ENCODE assay signal across 8 mouse cellular contexts in the genomic region with DNA sequence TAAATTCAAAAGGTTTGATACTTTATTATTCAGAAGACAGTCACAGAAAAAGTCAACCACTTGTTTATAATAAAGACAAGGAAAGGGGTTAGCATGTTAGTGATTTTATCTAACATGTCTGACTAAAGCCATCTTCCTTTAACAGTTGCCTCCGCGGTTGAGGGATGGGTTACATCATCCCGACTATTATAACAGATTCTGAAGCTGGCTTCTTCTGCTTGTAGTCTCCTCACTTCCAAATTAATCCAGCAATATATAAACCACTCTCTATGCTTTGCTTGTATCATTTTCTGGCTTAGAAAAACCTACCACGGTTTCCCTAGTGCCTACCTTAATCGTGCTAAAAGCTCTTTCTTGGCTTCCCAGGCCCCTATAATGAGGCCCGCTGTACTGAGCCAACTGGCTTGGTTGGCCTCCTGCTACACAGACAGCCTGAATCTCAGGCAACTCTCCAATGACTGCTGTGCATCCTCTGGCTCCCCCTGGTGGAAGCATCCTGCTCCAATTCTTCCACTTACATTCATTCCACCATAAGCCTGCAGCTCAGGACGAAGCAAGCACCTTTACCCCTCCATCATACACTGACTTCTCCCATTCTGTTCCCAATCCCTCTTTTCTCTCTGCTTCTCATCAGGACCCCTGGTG. TPM values are rescaled to one million over a fixed set of nuclear protein-coding genes. Genes with fewer than 3 reads are reported as not detected.
DNase-seq lines count a peak whose midpoint lies in the region; ATAC-seq and TF ChIP-seq lines count a peak whose summit lies in the region.

No protein-coding gene starts in this region.

- no peak for TF ChIP-seq POLR2A in olfactory bulb, adult 2 months (IDR thresholded peaks at IDR 0.05; ENCODE audit: insufficient read depth, low read depth, low read length)

- H3K27me3 ChIP-seq in lung, embryonic 14.5 days (ENCODE audit: insufficient read depth, low read length), result no peaks in the 10 kb centered on the region

- no peak overlapping the region for H3K27ac ChIP-seq in lung, embryonic 14.5 days (ENCODE audit: low read depth)
- no peak overlapping the region for H3K27ac ChIP-seq in olfactory bulb, adult 2 months (ENCODE audit: insufficient read depth, low read depth, low read length)

- WGBS in lung, embryonic 14.5 days, result 53% methylated on average over 7 of the region's 7 CpGs
- WGBS in olfactory bulb, adult 2 months, result 31% methylated on average over 7 of the region's 7 CpGs

- no peaks in the 10 kb centered on the region for H3K9me3 ChIP-seq in lung, embryonic 14.5 days (ENCODE audit: low read depth, low read length)

- H3K4me1 ChIP-seq in lung, embryonic 14.5 days (ENCODE audit: insufficient read depth), result no peaks in the 10 kb centered on the region
- H3K4me1 ChIP-seq in olfactory bulb, adult 2 months (ENCODE audit: control insufficient read depth, insufficient read depth, low read length), result no peaks in the 10 kb centered on the region

- peak; percentile 82 for TF ChIP-seq CTCF in lung, embryonic 14.5 days (IDR thresholded peaks at IDR 0.05; ENCODE audit: low read depth)
- 0 out of 2 replicates have a peak, but pooled peaks have one; percentile 27 for TF ChIP-seq CTCF in olfactory bulb, adult 2 months (IDR thresholded peaks at IDR 0.05; ENCODE audit: insufficient read depth, low read depth, low read length)

- no peak overlapping the region for H3K9ac ChIP-seq in lung, embryonic 14.5 days

- ATAC-seq in granulocyte monocyte progenitor cell, adult 5-6 weeks (replicated peaks; ENCODE audit: poor library complexity, severe bottlenecking), result peak; percentile 88
- no peak; the same call in 1 of the 2 replicates for ATAC-seq in lung, embryonic 14.5 days (ENCODE audit: insufficient read depth)

- H3K36me3 ChIP-seq in lung, embryonic 14.5 days (ENCODE audit: insufficient read depth), result 0 out of 2 replicates have a peak, but pooled peaks cover 12% of the 10 kb centered on the region

- no peak overlapping the region for H3K4me2 ChIP-seq in lung, embryonic 14.5 days

- no peak overlapping the region for H3K4me3 ChIP-seq in lung, embryonic 14.5 days (ENCODE audit: low read depth, low read length)
- no peak overlapping the region for H3K4me3 ChIP-seq in olfactory bulb, adult 2 months (ENCODE audit: insufficient read depth, low read depth, low read length)

- DNase-seq in CD4-positive, CD25-positive, alpha-beta regulatory T cell, adult 2 months (ENCODE audit: low read depth, low spot score), result peak; percentile 75
- peak; percentile 83 for DNase-seq in adrenal gland, postnatal 10 days
- peak; percentile 38 for DNase-seq in embryo, embryonic 11.5 days (ENCODE audit: low read depth, low spot score)
- peak; percentile 83 for DNase-seq in layer of hippocampus, adult 11-12 months (ENCODE audit: low spot score)
- DNase-seq in lung, embryonic 14.5 days, result peak; percentile 85
- peak; percentile 16 for DNase-seq in testis, postnatal 14 days (ENCODE audit: low spot score)

RNA-seq across cellular contexts. Expression of gene Lamp2, which starts 18.0 kb away (rescaled TPM):
- 100 to 1,000 TPM; 166 to 197 TPM for total RNA-seq in adrenal gland, postnatal 10 days (2021)
- total RNA-seq in granulocyte monocyte progenitor cell, adult 5-6 weeks (2014; fragmentation: Nextera tagmentation), result 161 and 173 TPM in 2 replicates
- total RNA-seq in granulocyte monocyte progenitor cell, adult 5-6 weeks (2017), result 179 and 206 TPM in 2 replicates
- 143 and 157 TPM in 2 replicates for polyA plus RNA-seq in lung, embryonic 14.5 days (2014; fragmentation: Nextera tagmentation; extraction: Ambion mirVana)
- polyA plus RNA-seq in olfactory bulb, adult 2 months (2012; ENCODE audit: insufficient read depth, insufficient read length, low replicate concordance, missing spikeins), result not detected in 2 replicates

Comparison
In these comparisons a context has a peak if more than half of its experiments do, and no peak if none do; other contexts are left out.
1. DNase-seq: peak in every context shown above with its lines; median percentile 85 in lung, embryonic 14.5 days; 83 in adrenal gland, postnatal 10 days; 83 in layer of hippocampus, adult 11-12 months; 75 in CD4-positive, CD25-positive, alpha-beta regulatory T cell, adult 2 months; 38 in embryo, embryonic 11.5 days; 16 in testis, postnatal 14 days.